Mouse (Mus musculus) neural tube, embryonic 13.5 days (tissue): ENCODE measurements around the gene Tlx1. TPM values are rescaled to one million over a fixed set of nuclear protein-coding genes. Genes with fewer than 3 reads are reported as not detected.

Source experiments
- ATAC-seq: fragments of 200-750 bp; cut with Nextera tagmentation; 2 replicates; pipeline ENCODE4 v1.8.0; 2017; ENCODE audit warnings: low read depth, mild to moderate bottlenecking, moderate TSS enrichment, moderate library complexity
- H3K27ac ChIP-seq: fragments of 300-500 bp; sonication (generic); replicated peaks from 2 replicates; pipeline ENCODE4 v1.5.1; 2015; ENCODE audit warnings: moderate library complexity, mild to moderate bottlenecking, inconsistent platforms
- H3K27me3 ChIP-seq: fragments of 300-500 bp; sonication (generic); 2 replicates; pipeline ENCODE4 v1.6.1; 2015; ENCODE audit warnings: mild to moderate bottlenecking, inconsistent platforms
- H3K36me3 ChIP-seq: fragments of 300-500 bp; sonication (generic); 2 replicates; pipeline ENCODE4 v1.6.1; 2015; ENCODE audit warnings: mild to moderate bottlenecking, inconsistent platforms
- H3K4me1 ChIP-seq: fragments of 300-500 bp; sonication (generic); replicated peaks from 2 replicates; pipeline ENCODE4 v1.6.1; 2015; ENCODE audit warnings: inconsistent platforms
- H3K4me2 ChIP-seq: fragments of 300-500 bp; sonication (generic); 2 replicates; pipeline ENCODE4 v1.6.1; 2015; ENCODE audit warnings: inconsistent platforms, mild to moderate bottlenecking, moderate library complexity
- H3K4me3 ChIP-seq: fragments of 300-500 bp; sonication (generic); 2 replicates; pipeline ENCODE4 v1.5.1; 2015; ENCODE audit warnings: mild to moderate bottlenecking, inconsistent platforms
- H3K9ac ChIP-seq: fragments of 300-500 bp; sonication (generic); 2 replicates; pipeline ENCODE4 v1.6.1; 2015; ENCODE audit warnings: moderate library complexity, mild to moderate bottlenecking, inconsistent platforms
- H3K9me3 ChIP-seq: fragments of 300-500 bp; sonication (generic); 2 replicates; pipeline ENCODE4 v1.6.1; 2016; ENCODE audit warnings: inconsistent platforms
- WGBS: fragments of 180-500 bp; shearing (Covaris S2); methylation state at CpG from one replicate; pipeline ENCODE4 v1.1.7; 2015; 5-methylcytosine and 5-hydroxymethylcytosine counted together
- polyA plus RNA-seq: library from polyadenylated mRNA; unstranded; fragments of >200 nt; fragmentation: Nextera tagmentation; extraction: Ambion mirVana; gene quantifications from 2 replicates; pipeline ENCODE4 v1.2.1, GENCODE M21; 2015

Tlx1 gene
- polyA plus RNA-seq, 1 experiment from 2014 or later: 0.50 TPM

DNA sequence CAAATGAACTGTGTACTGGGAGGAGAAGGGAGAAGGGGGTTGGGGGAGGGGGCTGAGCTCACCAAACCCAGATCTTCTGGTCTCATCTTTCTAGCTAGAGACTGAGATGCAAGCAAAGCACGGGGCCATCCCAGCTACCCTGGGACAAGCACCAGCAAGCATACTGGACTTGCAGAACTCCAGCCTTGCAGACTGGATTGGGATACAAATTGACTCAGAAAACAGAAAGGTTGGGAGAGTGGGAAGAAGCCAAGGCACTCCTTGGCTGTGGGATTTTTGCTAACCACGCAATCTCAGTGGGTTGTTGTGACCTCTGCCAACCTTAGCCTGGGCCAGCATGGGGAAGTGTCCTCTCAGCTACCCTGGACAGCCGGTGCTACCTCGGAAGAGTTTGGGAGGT lies 3.4 kb upstream of the Tlx1 start:
- Histone ChIP-seq H3K9me3 (peaks cover 11% of the 10 kb centered on the region), H3K27me3 (peaks cover 99% of the 10 kb centered on the region), H3K9ac (no peak overlapping the region), H3K27ac (no peak overlapping the region), H3K4me1 (peaks cover 27% of the 10 kb centered on the region), H3K4me2 (no peak overlapping the region), H3K36me3 (no peaks in the 10 kb centered on the region), H3K4me3 (no peak overlapping the region)
- 1% methylated on average over 4 of the region's 4 CpGs for WGBS
- ATAC-seq: no peak

DNA sequence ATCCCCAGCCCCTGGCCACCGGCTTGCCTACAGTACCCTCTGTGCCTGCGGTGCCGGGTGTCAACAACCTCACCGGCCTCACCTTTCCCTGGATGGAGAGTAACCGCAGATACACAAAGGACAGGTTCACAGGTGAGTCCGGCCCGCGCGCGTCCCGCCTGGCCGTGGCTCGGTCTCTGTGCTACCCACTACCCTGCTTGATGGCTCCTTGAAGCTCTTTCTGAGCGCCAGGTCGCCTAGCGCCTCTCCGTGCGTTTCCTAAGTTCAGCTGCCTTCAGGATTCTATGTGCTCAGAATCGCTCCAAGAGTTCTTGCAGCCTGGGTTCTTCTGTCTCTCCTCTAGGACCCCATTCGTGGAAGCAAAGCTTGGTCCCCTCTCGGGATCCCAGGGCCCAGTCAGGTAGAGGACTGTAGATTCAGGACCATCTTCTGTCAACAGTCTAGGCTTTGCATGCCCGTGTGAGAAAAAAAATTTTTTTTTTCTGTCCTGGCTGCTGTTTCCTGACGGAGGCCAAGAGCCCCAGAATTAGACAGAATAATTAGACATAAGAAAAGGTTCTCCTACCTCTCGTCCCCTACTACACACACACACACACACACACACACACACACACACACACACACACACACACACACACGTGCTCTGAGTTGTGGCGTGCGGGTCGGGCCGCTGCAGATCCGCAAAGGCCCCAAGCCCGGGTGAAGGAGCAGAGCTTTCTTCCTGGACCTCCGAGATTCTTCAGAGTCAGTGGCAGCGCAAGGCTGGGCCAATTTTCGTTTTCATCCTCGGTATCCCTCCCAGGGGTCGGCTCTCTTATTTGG lies 1.1 kb downstream of the Tlx1 start:
- no peak overlapping the region for H3K27ac ChIP-seq
- ATAC-seq: 0 out of 2 replicates have a peak, but pooled peaks have one; percentile 29
- peaks cover 99% of the 10 kb centered on the region for H3K27me3 ChIP-seq
- H3K4me1 ChIP-seq: peaks cover 23% of the 10 kb centered on the region
- peaks cover 11% of the 10 kb centered on the region for H3K9me3 ChIP-seq
- peak overlapping the region; percentile 31 for H3K4me3 ChIP-seq
- no peaks in the 10 kb centered on the region for H3K36me3 ChIP-seq
- peak overlapping the region; percentile 18; the same call in 1 of the 2 replicates for H3K9ac ChIP-seq
- peak overlapping the region; percentile 51 for H3K4me2 ChIP-seq
- 1% methylated on average over 35 of the region's 36 CpGs for WGBS

DNA sequence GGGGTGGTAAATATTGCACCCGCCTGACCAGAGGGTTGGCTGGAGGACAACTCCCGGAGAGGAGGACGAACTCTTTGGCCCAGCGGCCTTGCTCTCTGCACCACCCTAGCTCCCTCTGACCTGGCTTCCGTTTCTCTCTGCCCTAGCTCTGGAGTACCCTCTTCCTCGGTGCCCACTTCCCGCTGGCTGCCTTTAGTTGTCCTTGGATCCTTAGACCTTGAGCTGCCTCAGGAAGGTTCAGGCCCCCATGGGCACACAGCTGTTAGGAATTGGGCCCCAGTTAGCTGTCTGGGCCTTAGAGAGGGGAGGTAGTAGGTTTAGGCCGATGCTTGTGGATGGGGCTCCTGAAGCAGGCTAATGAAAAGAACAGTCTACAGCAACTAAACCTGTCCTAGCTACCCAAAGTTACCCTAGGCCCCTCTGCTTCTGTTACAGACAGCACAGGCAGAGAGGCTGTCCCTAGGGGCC lies 1.7 kb downstream of the Tlx1 start:
- Histone ChIP-seq H3K9ac (no peak overlapping the region), H3K27me3 (peaks cover 99% of the 10 kb centered on the region), H3K27ac (no peak overlapping the region), H3K4me1 (peaks cover 23% of the 10 kb centered on the region), H3K36me3 (no peaks in the 10 kb centered on the region), H3K4me2 (peak overlapping the region; percentile 11; the same call in 1 of the 2 replicates), H3K9me3 (peaks cover 11% of the 10 kb centered on the region), H3K4me3 (peak overlapping the region; percentile 0; the same call in 1 of the 2 replicates)
- no peak for ATAC-seq
- 2% methylated on average over 8 of the region's 8 CpGs for WGBS

DNA sequence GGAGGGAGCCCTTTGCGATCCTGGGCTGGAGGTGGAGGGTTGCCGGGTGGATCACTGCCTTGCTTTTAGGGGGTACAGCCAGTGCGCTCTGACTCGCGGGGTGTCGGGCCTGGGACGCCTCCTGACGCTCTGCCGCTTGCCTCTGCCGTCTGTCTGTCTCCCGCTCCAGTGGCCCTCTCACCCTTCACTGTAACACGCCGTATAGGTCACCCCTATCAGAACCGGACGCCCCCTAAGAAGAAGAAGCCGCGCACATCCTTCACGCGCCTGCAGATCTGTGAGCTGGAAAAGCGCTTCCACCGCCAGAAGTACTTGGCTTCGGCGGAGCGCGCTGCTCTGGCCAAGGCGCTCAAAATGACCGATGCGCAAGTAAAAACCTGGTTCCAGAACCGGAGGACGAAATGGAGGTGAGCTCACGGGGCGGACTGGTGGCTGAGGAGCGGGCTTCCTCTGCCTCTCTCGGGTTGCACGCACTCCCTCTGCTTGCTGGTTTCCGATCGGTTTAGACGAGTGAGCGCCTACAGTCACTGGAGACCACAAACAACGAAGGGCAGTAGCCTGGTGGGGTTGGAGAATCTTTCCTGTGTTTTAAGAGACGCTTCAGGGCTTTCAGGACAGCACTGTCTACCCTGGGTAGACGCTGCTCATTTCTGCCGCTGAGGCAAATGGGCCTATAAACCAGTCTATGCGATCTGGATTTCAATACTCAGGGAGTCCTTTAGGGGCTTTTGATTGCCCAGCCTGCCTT lies 3.0 kb downstream of the Tlx1 start:
- H3K27ac ChIP-seq: no peak overlapping the region
- H3K4me1 ChIP-seq: peaks cover 23% of the 10 kb centered on the region
- no peak for ATAC-seq
- peaks cover 99% of the 10 kb centered on the region for H3K27me3 ChIP-seq
- no peak overlapping the region; the same call in 1 of the 2 replicates for H3K9ac ChIP-seq
- under 1% methylated on average over 44 of the region's 44 CpGs for WGBS
- no peak overlapping the region for H3K4me3 ChIP-seq
- peak overlapping the region; percentile 20 for H3K4me2 ChIP-seq
- H3K36me3 ChIP-seq: no peaks in the 10 kb centered on the region
- H3K9me3 ChIP-seq: 0 out of 2 replicates have a peak, but pooled peaks cover 2% of the 10 kb centered on the region

DNA sequence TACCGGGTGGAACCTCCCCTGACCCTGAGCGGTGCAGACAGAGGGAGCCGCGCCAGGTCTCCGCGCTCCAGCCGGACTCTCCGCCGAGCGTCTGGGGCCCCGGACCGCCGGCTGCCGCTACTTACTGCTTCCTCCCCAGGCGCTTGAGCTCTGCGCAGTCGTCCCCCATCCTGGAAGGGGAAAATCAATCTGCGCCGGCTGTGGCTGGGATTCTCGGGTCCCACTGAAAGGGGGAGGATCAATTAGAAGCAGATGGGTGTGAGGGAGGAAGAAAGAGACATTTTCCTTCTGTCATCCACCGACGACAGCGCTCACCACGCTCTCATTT lies 3.5 kb downstream of the Tlx1 start:
- Histone ChIP-seq H3K27ac (no peak overlapping the region), H3K9me3 (no peaks in the 10 kb centered on the region), H3K4me2 (peak overlapping the region; percentile 20), H3K4me1 (peaks cover 23% of the 10 kb centered on the region), H3K36me3 (no peaks in the 10 kb centered on the region), H3K27me3 (peaks cover 99% of the 10 kb centered on the region), H3K9ac (no peak overlapping the region), H3K4me3 (no peak overlapping the region)
- under 1% methylated on average over 24 of the region's 24 CpGs for WGBS
- ATAC-seq: no peak

- H3K4me1 ChIP-seq: peaks cover 23% of the 10 kb centered on the region
- WGBS: under 1% methylated on average over 18 of the region's 18 CpGs
- H3K36me3 ChIP-seq: no peaks in the 10 kb centered on the region
- peaks cover 99% of the 10 kb centered on the region for H3K27me3 ChIP-seq
- no peak overlapping the region for H3K9ac ChIP-seq
- no peak overlapping the region for H3K27ac ChIP-seq
- H3K9me3 ChIP-seq: no peaks in the 10 kb centered on the region
- no peak for ATAC-seq
- 0 out of 2 replicates have a peak overlapping the region, but pooled peaks have one; percentile 20 for H3K4me2 ChIP-seq
- no peak overlapping the region for H3K4me3 ChIP-seq
Measured at GRCm38 (mm10) chr19:45154521-45154920, 4.0 kb downstream of the Tlx1 start.

GRCm38 (mm10) chr19:45155141-45155790 lies 4.8 kb downstream of the Tlx1 start:
- 2% methylated on average over 15 of the region's 15 CpGs for whole genome bisulfite sequencing

GRCm38 (mm10) chr19:45155791-45156186 lies 5.3 kb downstream of the Tlx1 start:
- no peak overlapping the region for H3K27ac ChIP-seq
- H3K4me1 ChIP-seq: peaks cover 14% of the 10 kb centered on the region
- H3K4me2 ChIP-seq: no peak overlapping the region
- no peaks in the 10 kb centered on the region for H3K9me3 ChIP-seq
- H3K36me3 ChIP-seq: no peaks in the 10 kb centered on the region
- under 1% methylated on average over 26 of the region's 26 CpGs for WGBS
- H3K9ac ChIP-seq: no peak overlapping the region
- ATAC-seq: no peak
- no peak overlapping the region for H3K4me3 ChIP-seq
- H3K27me3 ChIP-seq: peaks cover 99% of the 10 kb centered on the region

More at GRCm38 (mm10) chr19:45155141-45155790, 4.8 kb downstream of the Tlx1 start:
- ATAC-seq: no peak
- Histone ChIP-seq H3K4me1 (peaks cover 19% of the 10 kb centered on the region), H3K4me2 (no peak overlapping the region), H3K9ac (no peak overlapping the region), H3K27ac (no peak overlapping the region), H3K9me3 (no peaks in the 10 kb centered on the region), H3K36me3 (no peaks in the 10 kb centered on the region), H3K27me3 (peaks cover 99% of the 10 kb centered on the region), H3K4me3 (no peak overlapping the region)

GRCm38 (mm10) chr19:45156381-45156780 lies 5.9 kb downstream of the Tlx1 start:
- Histone ChIP-seq H3K4me3 (no peak overlapping the region), H3K9me3 (no peaks in the 10 kb centered on the region), H3K4me2 (no peak overlapping the region), H3K27ac (no peak overlapping the region), H3K4me1 (peaks cover 8% of the 10 kb centered on the region), H3K36me3 (no peaks in the 10 kb centered on the region), H3K27me3 (peaks cover 99% of the 10 kb centered on the region), H3K9ac (no peak overlapping the region)
- no peak for ATAC-seq
- WGBS: 2% methylated on average over 5 of the region's 5 CpGs

GRCm38 (mm10) chr19:45158201-45158600 lies 7.7 kb downstream of the Tlx1 start:
- H3K27ac ChIP-seq: no peak overlapping the region
- no peak for ATAC-seq
- H3K4me1 ChIP-seq: peaks cover 8% of the 10 kb centered on the region; the same call in 1 of the 2 replicates
- 4% methylated on average over 4 of the region's 4 CpGs for WGBS
- H3K4me3 ChIP-seq: no peak overlapping the region
- no peak overlapping the region for H3K9ac ChIP-seq
- H3K36me3 ChIP-seq: no peaks in the 10 kb centered on the region
- H3K9me3 ChIP-seq: no peaks in the 10 kb centered on the region
- H3K27me3 ChIP-seq: peaks cover 99% of the 10 kb centered on the region
- H3K4me2 ChIP-seq: no peak overlapping the region

DNA sequence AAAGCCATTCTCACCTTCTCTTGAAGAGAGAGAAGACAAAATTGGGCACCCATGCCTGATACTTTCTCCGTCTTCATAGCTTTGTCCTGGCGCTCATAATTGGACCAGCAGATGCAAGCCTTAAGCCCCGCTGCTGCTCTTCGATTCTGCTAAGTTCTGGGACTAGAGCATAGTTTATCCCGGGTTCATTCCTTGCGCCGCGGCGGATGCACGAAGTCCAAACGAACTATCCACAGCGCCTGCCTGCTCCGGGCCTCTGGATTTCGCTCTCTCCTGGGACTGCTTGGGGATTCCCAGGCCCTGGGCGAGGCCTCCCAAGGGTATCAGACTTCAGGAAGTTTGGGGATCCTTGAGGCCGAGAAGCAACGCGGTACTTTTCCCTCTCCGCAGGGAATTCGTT lies 8.4 kb downstream of the Tlx1 start:
- WGBS: 1% methylated on average over 20 of the region's 20 CpGs
- H3K27me3 ChIP-seq: peaks cover 99% of the 10 kb centered on the region

GRCm38 (mm10) chr19:45159491-45159890 lies 9.0 kb downstream of the Tlx1 start:
- Histone ChIP-seq H3K4me3 (no peak overlapping the region), H3K27me3 (peaks cover 99% of the 10 kb centered on the region), H3K27ac (no peak overlapping the region), H3K9ac (no peak overlapping the region), H3K9me3 (no peaks in the 10 kb centered on the region), H3K36me3 (no peaks in the 10 kb centered on the region), H3K4me2 (no peak overlapping the region), H3K4me1 (no peaks in the 10 kb centered on the region; the same call in 1 of the 2 replicates)
- 0% methylated on average over 5 of the region's 5 CpGs for WGBS
- no peak for ATAC-seq

More for the DNA sequence above, 8.4 kb downstream of the Tlx1 start:
- no peak overlapping the region for H3K27ac ChIP-seq
- H3K4me3 ChIP-seq: no peak overlapping the region
- peaks cover under 1% of the 10 kb centered on the region; the same call in 1 of the 2 replicates for H3K4me1 ChIP-seq
- no peak for ATAC-seq
- no peaks in the 10 kb centered on the region for H3K9me3 ChIP-seq
- H3K9ac ChIP-seq: no peak overlapping the region
- H3K36me3 ChIP-seq: no peaks in the 10 kb centered on the region
- no peak overlapping the region for H3K4me2 ChIP-seq
